Mouse (Mus musculus) embryo, embryonic 11.5 days (tissue): Measurements from ENCODE around the gene Gstt1.

Source experiments
- DNase-seq: peaks from one replicate; pipeline ENCODE4 v3.0.0-alpha.2; 2012; ENCODE audit warnings: low read depth, low spot score

The Gstt1 gene

DNA sequence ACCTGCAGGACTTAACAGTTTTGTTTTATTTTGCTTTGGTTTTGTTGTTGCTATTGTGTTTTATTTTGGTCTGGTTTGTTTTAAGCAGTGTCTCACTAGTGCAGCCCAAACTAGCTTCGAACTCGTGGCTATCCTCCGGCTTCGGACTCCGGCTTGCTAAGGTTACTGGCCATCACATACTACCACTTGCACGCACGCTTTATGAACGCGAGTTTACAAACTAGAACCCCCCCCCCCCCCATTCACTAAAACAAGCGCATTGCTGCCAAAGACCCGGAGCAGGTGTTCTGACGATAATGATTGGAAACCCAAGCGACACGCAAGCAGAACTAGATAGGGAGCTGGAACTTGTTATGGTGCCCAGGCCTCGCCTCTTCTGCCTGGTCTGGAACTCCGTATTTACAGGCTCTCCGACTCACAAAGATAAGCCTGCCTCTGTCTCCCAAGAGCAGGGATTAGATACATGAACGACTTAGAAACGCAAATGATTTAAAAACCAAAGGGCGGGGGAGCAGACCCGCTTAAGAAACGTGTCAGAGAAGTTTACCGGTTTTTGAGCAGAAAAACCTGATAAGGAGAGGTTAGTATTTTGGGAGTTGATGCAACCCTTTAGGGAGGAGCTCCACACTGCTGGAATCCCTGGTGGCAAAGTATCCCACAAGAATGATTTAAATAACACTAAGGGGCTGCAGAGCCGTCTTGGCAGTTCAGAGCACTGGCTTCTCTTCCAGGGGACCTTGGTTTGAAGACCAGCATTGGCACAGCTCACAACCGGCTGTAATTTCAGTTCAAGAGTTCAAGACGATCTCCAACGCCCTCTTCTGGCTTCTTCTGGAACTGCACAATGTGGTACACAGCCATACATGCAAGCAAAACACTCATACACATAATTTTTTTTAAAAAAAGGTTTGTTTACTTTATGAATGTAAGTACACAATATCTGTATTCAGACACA lies 33.6 kb downstream of the Gstt1 start:
- peak; percentile 63 for DNase-seq

DNA sequence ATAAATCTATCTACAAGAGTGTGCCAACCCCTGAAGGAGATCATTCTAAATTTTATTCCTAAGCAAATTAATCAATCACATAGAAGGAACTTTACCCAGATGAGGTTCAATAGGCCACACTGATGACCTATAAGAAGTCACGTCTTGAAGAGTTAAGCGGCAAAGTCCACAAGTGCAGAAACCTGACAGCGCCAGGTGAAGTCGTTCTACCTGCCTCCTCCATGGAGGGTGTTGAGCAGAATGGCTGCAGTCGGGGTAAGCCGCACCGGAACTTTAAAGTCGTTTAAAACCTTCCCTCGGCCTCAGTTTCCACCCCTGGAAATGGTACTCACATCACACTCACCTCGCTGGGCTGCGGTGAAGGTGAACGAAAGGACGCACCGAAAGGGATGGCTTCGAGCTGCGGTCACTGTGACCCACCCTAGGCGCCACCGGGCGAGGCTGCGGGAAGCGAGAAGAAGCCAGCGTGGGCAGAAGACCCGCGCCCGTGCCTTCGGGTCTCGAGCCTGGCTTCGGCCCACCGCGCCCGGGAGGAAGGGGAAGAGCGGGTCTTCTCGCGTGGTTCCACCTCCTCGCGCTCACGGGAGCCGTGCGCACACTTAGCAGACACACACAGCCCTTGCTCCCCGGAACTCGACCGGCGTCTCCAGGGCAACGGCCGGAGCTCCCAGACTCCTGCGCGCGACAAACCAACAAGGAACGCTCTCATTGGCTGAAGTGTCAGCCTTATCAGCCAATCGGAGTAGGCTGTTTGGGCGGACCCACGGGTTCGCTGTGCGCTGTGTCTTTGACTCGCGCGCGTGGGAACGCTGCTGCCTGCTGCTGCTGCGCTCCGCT lies 34.5 kb downstream of the Gstt1 start, which contains the start of gene Cabin1:
Gene Cabin1 (minus strand): TSS at position 660 of the 837 bp plus-strand sequence.
- peak; percentile 95 for DNase-seq

DNA sequence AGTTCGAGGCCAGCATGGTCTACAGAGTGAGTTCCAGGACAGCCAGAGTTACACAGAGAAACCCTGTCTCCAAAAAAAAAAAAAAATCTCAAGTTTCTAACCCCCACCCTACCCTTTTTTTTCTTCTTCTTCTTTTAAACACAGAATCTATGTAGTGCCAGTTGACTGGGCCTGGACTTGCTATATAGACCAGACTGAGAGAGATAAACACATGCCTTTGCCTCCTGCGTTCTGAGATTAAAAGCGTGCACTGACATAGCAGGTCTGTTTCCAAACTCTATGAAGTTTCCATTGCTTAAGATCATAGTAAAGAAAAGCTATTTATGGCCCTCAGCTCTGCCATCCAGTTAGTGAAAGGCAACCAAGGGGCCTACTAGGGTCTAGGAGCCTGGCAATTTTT lies 36.0 kb downstream of the Gstt1 start:
- DNase-seq, result no peak

DNA sequence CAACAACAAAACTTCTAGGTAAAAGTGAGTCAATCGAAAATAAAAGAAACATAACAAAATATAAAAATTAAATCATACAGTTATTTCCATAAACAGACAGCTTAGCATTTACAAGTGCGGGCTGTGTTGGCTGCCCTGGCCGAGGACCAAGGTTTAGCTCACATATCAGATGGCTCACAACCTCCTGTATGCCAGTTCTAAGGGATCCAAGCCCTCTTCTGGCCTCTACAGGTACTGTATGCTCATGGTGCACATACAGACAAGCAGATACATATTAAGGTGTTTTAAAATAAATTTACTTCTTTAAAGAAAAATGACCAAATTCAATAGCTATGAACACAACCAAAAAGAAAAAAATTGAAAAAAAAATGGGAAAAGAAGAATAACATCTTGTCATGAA lies 38.1 kb downstream of the Gstt1 start:
- no peak for DNase-seq

DNA sequence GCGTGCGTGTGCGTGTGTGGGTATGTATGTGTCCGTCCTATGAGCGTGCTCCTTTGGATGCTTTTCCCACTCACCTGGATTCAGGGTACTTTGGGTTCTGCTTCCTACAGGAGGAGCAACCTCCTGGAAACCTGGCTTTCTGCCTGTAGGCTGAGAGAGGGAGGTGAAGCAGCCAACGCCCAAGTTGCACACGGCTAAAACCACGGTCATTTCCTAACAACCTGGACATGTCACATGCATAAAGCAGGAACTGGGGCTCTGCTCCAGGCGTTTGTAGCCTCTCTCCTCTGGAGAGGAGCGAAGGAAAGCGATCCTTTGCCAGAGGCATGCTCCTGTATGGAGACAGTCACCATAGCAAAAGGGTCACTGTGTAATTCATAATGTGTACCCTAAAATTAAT lies 41.7 kb downstream of the Gstt1 start:
- DNase-seq, result no peak

DNA sequence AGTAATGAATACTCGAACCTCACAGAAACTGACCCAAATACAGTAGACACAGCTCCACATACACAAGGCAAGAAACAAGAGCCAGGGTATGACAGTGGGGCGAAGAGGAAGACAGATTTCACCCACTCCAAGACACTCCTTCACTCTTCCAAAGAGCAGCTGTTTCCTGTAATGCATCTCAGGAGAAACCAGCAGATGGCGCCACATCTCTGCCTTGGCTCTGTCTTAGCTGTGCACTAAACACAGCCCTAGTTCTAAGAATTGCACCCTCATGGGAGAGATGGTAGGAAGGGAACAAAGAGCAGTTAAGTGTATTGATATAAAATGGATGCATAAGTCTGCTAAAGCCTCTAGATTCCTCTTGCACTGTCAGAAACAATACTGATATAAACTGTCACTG lies 54.4 kb downstream of the Gstt1 start:
- peak; percentile 71 for DNase-seq

DNA sequence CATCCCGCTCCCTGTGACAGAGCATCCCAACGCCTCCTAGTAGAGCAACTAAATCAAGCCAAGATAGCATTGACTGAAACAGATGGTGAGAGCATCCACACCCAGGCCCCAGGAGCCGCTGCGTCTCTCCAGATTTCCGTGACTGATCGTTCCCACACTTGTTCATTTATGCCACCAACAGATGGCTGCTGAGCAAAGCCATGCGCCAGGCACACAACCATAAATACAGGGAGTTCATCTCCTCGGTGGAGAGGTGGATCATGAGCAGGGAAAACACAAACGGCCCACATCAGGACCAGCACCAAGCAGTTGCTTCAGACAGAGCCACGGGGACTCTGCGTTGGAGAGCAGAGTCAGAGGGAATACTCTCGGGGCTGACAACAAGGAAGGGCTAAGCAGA lies 55.0 kb downstream of the Gstt1 start:
- DNase-seq, result no peak

DNA sequence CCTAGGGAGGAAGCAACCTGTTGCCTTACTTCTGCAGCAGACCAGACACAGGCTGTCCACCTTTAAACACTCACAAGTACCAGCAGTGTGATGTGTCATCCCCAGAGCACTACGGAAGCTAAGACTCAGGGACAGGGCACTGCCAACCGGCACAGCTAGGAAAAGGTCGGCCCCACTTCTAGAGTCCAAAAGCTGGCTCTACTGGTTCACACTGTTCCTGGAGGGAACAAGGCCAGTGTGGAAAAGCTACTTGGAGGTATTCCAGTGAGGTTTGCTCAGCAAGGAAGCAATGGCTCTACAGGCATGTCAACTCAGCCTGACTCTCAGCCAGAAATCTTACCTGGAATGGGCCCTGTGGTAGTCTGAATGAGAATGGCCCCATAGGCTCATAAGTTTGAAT lies 57.5 kb downstream of the Gstt1 start:
- DNase-seq, result no peak
